Mouse (Mus musculus) CH12.LX (cell line): ENCODE data around the gene Rcan2. TPM values are rescaled to one million over a fixed set of nuclear protein-coding genes. Genes with fewer than 3 reads are reported as not detected.

Source experiments
- DNase-seq: peaks from one replicate; pipeline ENCODE4 v3.0.0-alpha.2; 2013; ENCODE audit errors: extremely low read depth
- H3K27ac ChIP-seq: 2 replicates; pipeline ENCODE4 v1.5.1; 2012; ENCODE audit warnings: low read depth, mild to moderate bottlenecking, control low read depth, moderate library complexity; ENCODE audit not compliant: insufficient read depth
- H3K27me3 ChIP-seq: replicated peaks from 2 replicates; pipeline ENCODE3; 2012; ENCODE audit warnings: inconsistent platforms
- H3K36me3 ChIP-seq, 2 experiments: replicated peaks in 1 of 2; 2 replicates each; pipeline versions ENCODE3 to v1.6.1; 2012; ENCODE audit warnings: inconsistent platforms in 1 of 2, low read length in 1 of 2, mild to moderate bottlenecking in 1 of 2, mixed read lengths in 1 of 2, moderate library complexity in 1 of 2; ENCODE audit not compliant: control insufficient read depth in 1 of 2, insufficient read depth in 1 of 2
- H3K4me1 ChIP-seq, 2 experiments: 2 replicates each; pipeline ENCODE4 v1.6.1; 2012; ENCODE audit warnings: inconsistent platforms in 1 of 2, moderate library complexity in 1 of 2; ENCODE audit not compliant: insufficient read depth in 2 of 2, control insufficient read depth in 1 of 2
- H3K4me2 ChIP-seq: 2 replicates; pipeline ENCODE4 v1.6.1; 2012; ENCODE audit warnings: low read depth, mild to moderate bottlenecking, control low read depth; ENCODE audit not compliant: poor library complexity, insufficient read depth, severe bottlenecking
- H3K4me3 ChIP-seq, 3 experiments: fragments of 150-350 bp in 1 of 3; sonication (generic) in 1 of 3; replicated peaks in 1 of 3; 2 replicates each; pipeline versions ENCODE3 to v1.5.1; 2011 to 2012; ENCODE audit warnings: low read depth in 2 of 3, low read length in 2 of 3, mild to moderate bottlenecking in 2 of 3, moderate library complexity in 2 of 3, control low read depth in 1 of 3, improper control_type of control experiment in 1 of 3, inconsistent platforms in 1 of 3, mixed read lengths in 1 of 3; ENCODE audit not compliant: poor library complexity in 1 of 3
- H3K79me2 ChIP-seq: replicated peaks from 2 replicates; pipeline ENCODE4 v1.6.1; 2012; ENCODE audit warnings: mild to moderate bottlenecking, moderate library complexity; ENCODE audit not compliant: control insufficient read depth, poor library complexity, insufficient read depth, severe bottlenecking; ENCODE audit errors: extremely low read depth
- H3K9ac ChIP-seq: 2 replicates; pipeline ENCODE4 v1.6.1; 2012; ENCODE audit warnings: low read depth, mild to moderate bottlenecking, control low read depth, moderate library complexity; ENCODE audit not compliant: insufficient read depth
- H3K9me3 ChIP-seq: replicated peaks from 2 replicates; pipeline ENCODE3; 2012; ENCODE audit warnings: low read length, inconsistent platforms, mixed read lengths
- CHD2 ChIP-seq: IDR thresholded peaks from 2 replicates; pipeline ENCODE4 v1.6.1; 2011; ENCODE audit warnings: low read length, improper control_type of control experiment
- CTCF ChIP-seq, 2 experiments: IDR thresholded peaks in 1 of 2; conservative IDR thresholded peaks in 1 of 2; 2 replicates each; pipeline ENCODE4 v1.5.1; 2011 to 2012; ENCODE audit warnings: low read depth in 2 of 2, low read length in 2 of 2, improper control_type of control experiment in 1 of 2, inconsistent platforms in 1 of 2, mild to moderate bottlenecking in 1 of 2, moderate library complexity in 1 of 2
- ELF1 ChIP-seq: IDR thresholded peaks from 2 replicates; pipeline ENCODE4 v1.6.1; 2014; ENCODE audit warnings: low read depth, mild to moderate bottlenecking, inconsistent platforms, low read length, improper control_type of control experiment
- ETS1 ChIP-seq: conservative IDR thresholded peaks from 2 replicates; pipeline ENCODE4 v1.6.1; 2012; ENCODE audit warnings: low read depth, mild to moderate bottlenecking, inconsistent platforms, low read length, improper control_type of control experiment, moderate library complexity
- GABPA ChIP-seq: IDR thresholded peaks from 2 replicates; pipeline ENCODE4 v1.6.1; 2012; ENCODE audit warnings: low read depth, low read length, improper control_type of control experiment, inconsistent platforms; ENCODE audit not compliant: insufficient replicate concordance
- JUN ChIP-seq: IDR thresholded peaks from 2 replicates; pipeline ENCODE4 v1.6.1; 2011; ENCODE audit warnings: low read depth, mild to moderate bottlenecking, low read length, improper control_type of control experiment, moderate library complexity; ENCODE audit not compliant: insufficient read depth
- KAT2A ChIP-seq: IDR thresholded peaks from 2 replicates; pipeline ENCODE4 v1.6.1; 2012; ENCODE audit warnings: low read length, improper control_type of control experiment, inconsistent platforms; ENCODE audit not compliant: insufficient replicate concordance
- MAFK ChIP-seq: IDR thresholded peaks from 2 replicates; pipeline ENCODE4 v1.6.1; 2011; ENCODE audit warnings: low read length, improper control_type of control experiment; ENCODE audit not compliant: insufficient replicate concordance
- MAX ChIP-seq: IDR thresholded peaks from 2 replicates; pipeline ENCODE4 v1.6.1; 2011; ENCODE audit warnings: low read length, improper control_type of control experiment
- MEF2A ChIP-seq: IDR thresholded peaks from 2 replicates; pipeline ENCODE4 v1.6.1; 2014; ENCODE audit warnings: low read depth, mild to moderate bottlenecking, inconsistent platforms, low read length, improper control_type of control experiment, borderline replicate concordance
- NELFE ChIP-seq: IDR thresholded peaks from 2 replicates; pipeline ENCODE4 v1.6.1; 2011; ENCODE audit warnings: low read depth, low read length, improper control_type of control experiment
- PAX5 ChIP-seq: IDR thresholded peaks from 2 replicates; pipeline ENCODE4 v1.6.1; 2012; ENCODE audit warnings: low read length, inconsistent platforms, mixed read lengths
- POLR2A ChIP-seq: IDR thresholded peaks from 2 replicates; pipeline ENCODE4 v1.6.1; 2011; ENCODE audit warnings: low read depth, mild to moderate bottlenecking, improper control_type of control experiment, low read length
- RAD21 ChIP-seq: IDR thresholded peaks from 2 replicates; pipeline ENCODE4 v1.6.1; 2011; ENCODE audit warnings: low read depth, mild to moderate bottlenecking, low read length, improper control_type of control experiment, moderate library complexity
- RCOR1 ChIP-seq: conservative IDR thresholded peaks from 2 replicates; pipeline ENCODE4 v1.6.1; 2012; ENCODE audit warnings: low read depth, mild to moderate bottlenecking, inconsistent platforms, low read length, improper control_type of control experiment
- SIN3A ChIP-seq: IDR thresholded peaks from 2 replicates; pipeline ENCODE4 v1.6.1; 2012; ENCODE audit warnings: low read length, improper control_type of control experiment, inconsistent platforms
- SMC3 ChIP-seq: IDR thresholded peaks from 2 replicates; pipeline ENCODE4 v1.6.1; 2011; ENCODE audit warnings: low read depth, low read length, improper control_type of control experiment
- TBP ChIP-seq: conservative IDR thresholded peaks from 2 replicates; pipeline ENCODE4 v1.6.1; 2011; ENCODE audit warnings: low read depth, low read length, improper control_type of control experiment
- TCF12 ChIP-seq: IDR thresholded peaks from 2 replicates; pipeline ENCODE4 v1.6.1; 2014; ENCODE audit warnings: low read depth, mild to moderate bottlenecking, inconsistent platforms, low read length, improper control_type of control experiment
- UBTF ChIP-seq: IDR thresholded peaks from 2 replicates; pipeline ENCODE4 v1.6.1; 2012; ENCODE audit warnings: low read depth, mild to moderate bottlenecking, inconsistent platforms, low read length, improper control_type of control experiment, moderate library complexity
- USF2 ChIP-seq: conservative IDR thresholded peaks from 2 replicates; pipeline ENCODE4 v1.6.1; 2011; ENCODE audit warnings: low read depth, low read length, improper control_type of control experiment
- ZC3H11A ChIP-seq: IDR thresholded peaks from 2 replicates; pipeline ENCODE4 v1.6.1; 2012; ENCODE audit warnings: low read depth, mild to moderate bottlenecking, inconsistent platforms, low read length, improper control_type of control experiment
- ZKSCAN1 ChIP-seq: IDR thresholded peaks from 2 replicates; pipeline ENCODE4 v1.6.1; 2012; ENCODE audit warnings: low read depth, inconsistent platforms, low read length, improper control_type of control experiment, borderline replicate concordance
- ZMIZ1 ChIP-seq: IDR thresholded peaks from 2 replicates; pipeline ENCODE4 v1.6.1; 2012; ENCODE audit warnings: low read depth, mild to moderate bottlenecking, inconsistent platforms, low read length, improper control_type of control experiment
- dilution Hi-C: fragments of 300-500 bp; cut with MboI; formaldehyde crosslinking; loops from 2 replicates; pipeline ENCODE4 v1.14.3; 2020; ENCODE audit warnings: low sequenced_read_pairs; ENCODE audit not compliant: extremely low pct_unique_long_range_greater_than_20kb, extremely low pct_ligation_motif_present
- in situ Hi-C: fragments of 300-500 bp; cut with MboI; formaldehyde crosslinking; loops from 3 replicates; pipeline ENCODE4 v1.14.3; 2019; ENCODE audit warnings: low sequenced_read_pairs, low pct_ligation_motif_present, low pct_unique_long_range_greater_than_20kb, mixed read lengths
- polyA plus RNA-seq: library from polyadenylated mRNA; unstranded; fragments of >175 nt; gene quantifications from 2 replicates; pipeline ENCODE4 v1.2.1, GENCODE M21; 2012; ENCODE audit warnings: low read depth; ENCODE audit not compliant: insufficient read length
- total RNA-seq, 2 experiments: library from RNA; depleted of rRNA; stranded (reverse); fragments of 300-350 nt in 1 of 2; fragments of >200 nt in 1 of 2; gene quantifications; 2 replicates each; pipeline ENCODE4 v1.2.3; 2012 to 2014

Rcan2 gene
- total and polyA plus RNA-seq, 3 experiments, result 0.32 to 1.5 TPM; not detected in 1

DNA sequence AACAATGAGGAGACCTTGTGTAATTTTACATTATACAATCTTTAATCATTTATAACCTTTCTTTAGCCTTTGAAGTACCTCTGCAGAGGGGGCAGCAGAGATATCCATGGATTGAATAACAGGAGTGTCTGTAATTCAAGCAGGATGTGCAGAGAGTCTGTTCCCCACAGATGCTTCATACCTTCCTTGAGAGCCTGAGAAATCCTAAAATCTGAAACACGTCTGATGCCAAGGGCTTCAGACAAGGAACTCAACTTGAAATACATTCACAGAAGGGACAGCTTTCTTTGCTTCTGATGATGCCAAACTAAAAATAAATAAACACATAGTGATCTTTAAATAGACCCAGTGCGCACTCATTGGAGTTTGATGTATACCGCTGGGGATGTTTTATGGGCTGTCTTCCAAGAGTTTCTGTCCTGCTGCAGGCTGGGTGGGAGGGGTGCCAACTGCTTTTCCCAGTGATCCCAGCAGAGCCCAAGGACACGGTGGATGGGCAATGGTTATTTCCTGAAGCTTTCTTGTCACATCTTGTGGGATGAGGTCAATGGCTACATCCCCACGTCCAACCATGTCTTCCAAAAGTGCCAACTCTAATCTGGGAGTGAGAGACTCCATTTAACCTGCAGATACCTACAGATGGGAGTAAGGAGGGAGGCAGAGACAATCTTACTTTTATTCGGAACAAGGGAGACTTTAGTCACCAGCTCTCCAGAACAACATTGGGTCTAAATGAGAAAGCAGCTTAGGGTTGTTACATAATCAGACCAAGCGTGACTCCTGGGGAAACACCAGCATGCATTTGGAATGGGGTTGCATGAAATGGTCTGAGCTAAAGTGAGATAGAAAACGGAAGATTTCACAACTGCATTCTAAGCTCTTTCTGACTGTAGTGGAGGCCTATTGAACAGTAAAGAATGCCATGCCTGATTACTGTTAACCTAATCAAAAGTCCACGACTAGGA is 102.9 kb downstream of the Rcan2 start:
- dilution Hi-C loops (no loop called here), in situ Hi-C loops (no loop called here)
- no peak overlapping the region for H3K27ac ChIP-seq
- H3K27me3 ChIP-seq, result peaks cover 4% of the 10 kb centered on the region
- no peaks in the 10 kb centered on the region for H3K36me3 ChIP-seq
- peaks cover 2% of the 10 kb centered on the region for H3K9me3 ChIP-seq
- no peaks in the 10 kb centered on the region for H3K4me1 ChIP-seq
- no peak for DNase-seq
- H3K79me2 ChIP-seq, result no peaks in the 10 kb centered on the region
- TF ChIP-seq UBTF (no peak), NELFE (no peak), KAT2A (no peak), ZMIZ1 (no peak), ZKSCAN1 (no peak), GABPA (no peak), PAX5 (no peak), TCF12 (no peak), MAFK (no peak), ZC3H11A (no peak), USF2 (no peak), RAD21 (no peak)
- no peak overlapping the region for H3K4me2 ChIP-seq
- H3K4me3 ChIP-seq, result no peak overlapping the region
- H3K9ac ChIP-seq, result no peak overlapping the region

- H3K36me3 ChIP-seq, result no peaks in the 10 kb centered on the region
- peaks cover 4% of the 10 kb centered on the region for H3K27me3 ChIP-seq
- no peak overlapping the region for H3K9ac ChIP-seq
- no peak overlapping the region for H3K27ac ChIP-seq
- no peak overlapping the region for H3K4me2 ChIP-seq
- in situ Hi-C loops, result no loop called here
- no peak overlapping the region for H3K4me3 ChIP-seq
- peaks cover 2% of the 10 kb centered on the region for H3K9me3 ChIP-seq
- dilution Hi-C loops, result no loop called here
- H3K79me2 ChIP-seq, result no peaks in the 10 kb centered on the region
- H3K4me1 ChIP-seq, result no peaks in the 10 kb centered on the region
- DNase-seq, result no peak
- no peak for TF ChIP-seq POLR2A
- no peak for TF ChIP-seq TBP
- TF ChIP-seq CHD2, result no peak
- no peak for TF ChIP-seq CTCF (conservative IDR thresholded peaks at IDR 0.05 in 1 of 2, IDR thresholded peaks at IDR 0.05 in 1 of 2; ENCODE audit: low read depth in 2 of 2, low read length in 2 of 2)
- no peak for TF ChIP-seq MAFK
- no peak for TF ChIP-seq PAX5
- TF ChIP-seq RCOR1, result no peak
- TF ChIP-seq MAX, result no peak
- no peak for TF ChIP-seq RAD21
- TF ChIP-seq JUN, result no peak
- TF ChIP-seq ETS1, result no peak
- TF ChIP-seq ELF1, result no peak
- TF ChIP-seq TCF12, result no peak
- TF ChIP-seq SIN3A, result no peak
- TF ChIP-seq MEF2A, result no peak
- no peak for TF ChIP-seq USF2
- no peak for TF ChIP-seq SMC3
Measured at GRCm38 (mm10) chr17:43904896-43905295, 103.7 kb downstream of the Rcan2 start.
